Mouse (Mus musculus): ENCODE results near the gene Krt5. TPM values are rescaled to one million over a fixed set of nuclear protein-coding genes. Genes with fewer than 3 reads are reported as not detected.

The Krt5 gene
- polyA plus RNA-seq, 1 experiment = 0.02 TPM

- no peak for TF ChIP-seq USF1 (IDR thresholded peaks at IDR 0.05; ENCODE audit: low read depth)
- Histone ChIP-seq H3K79me2 (ENCODE audit: control insufficient read depth, insufficient read depth) (no peaks in the 10 kb centered on the region), H3K36me3 (ENCODE audit: control insufficient read depth, insufficient read depth) (no peaks in the 10 kb centered on the region), H3K4me3 (ENCODE audit: insufficient read depth, poor library complexity, severe bottlenecking) (no peak within 1 kb of the TSS), H3K27me3 (ENCODE audit: control insufficient read depth, insufficient read depth, insufficient read length) (no peaks in the 10 kb centered on the region), H3ac (ENCODE audit: control insufficient read depth, insufficient read length, low read depth) (no peak within 1 kb of the TSS), H3K79me3 (ENCODE audit: low read depth) (no peaks in the 10 kb centered on the region)
Observed at GRCm38 (mm10) chr15:101680187-101680586, 32.5 kb downstream of the Krt5 start, which contains the start of gene Krt6b. Gene Krt6b, minus strand, starts transcription at chr15:101680287.

- Histone ChIP-seq H3K79me3 (ENCODE audit: low read depth) (no peaks in the 10 kb centered on the region), H3K4me3 (ENCODE audit: insufficient read depth, poor library complexity, severe bottlenecking) (no peak overlapping the region), H3K36me3 (ENCODE audit: control insufficient read depth, insufficient read depth) (no peaks in the 10 kb centered on the region), H3K79me2 (ENCODE audit: control insufficient read depth, insufficient read depth) (no peaks in the 10 kb centered on the region), H3K27me3 (ENCODE audit: control insufficient read depth, insufficient read depth, insufficient read length) (no peaks in the 10 kb centered on the region), H3ac (ENCODE audit: control insufficient read depth, insufficient read length, low read depth) (no peak overlapping the region)
- TF ChIP-seq USF1 (IDR thresholded peaks at IDR 0.05; ENCODE audit: low read depth) = no peak
Observed at GRCm38 (mm10) chr15:101675978-101676377, 36.7 kb downstream of the Krt5 start.

Small RNA genes lying within 50 kb of the gene (microRNA-seq; reads per million reads assigned to microRNA genes)
- gene Gm44323 (ENCODE audit: borderline microRNAs expressed) (not detected), gene Gm44342 (ENCODE audit: borderline microRNAs expressed) (not detected), gene Gm44383 (ENCODE audit: borderline microRNAs expressed) (not detected)

Other genes with a start within 250 kb of the Krt5 start
- gene Krt81, start 249.1 kb downstream of the Krt5 start, polyA plus RNA-seq (2012; fragmentation: generic; extraction: Trizol) = not detected
- gene Krt86, start 239.4 kb downstream of the Krt5 start, polyA plus RNA-seq (2012; fragmentation: generic; extraction: Trizol) = not detected
- not detected for gene Krt83, start 221.4 kb downstream of the Krt5 start, polyA plus RNA-seq (2012; fragmentation: generic; extraction: Trizol)
- gene Gm49425, start 195.6 kb downstream of the Krt5 start, polyA plus RNA-seq (2012; fragmentation: generic; extraction: Trizol) = not detected
- not detected for gene Krt84, start 180.1 kb downstream of the Krt5 start, polyA plus RNA-seq (2012; fragmentation: generic; extraction: Trizol)
- gene Krt82, start 162.2 kb downstream of the Krt5 start, polyA plus RNA-seq (2012; fragmentation: generic; extraction: Trizol) = not detected
- not detected for gene Krt90, start 149.9 kb downstream of the Krt5 start, polyA plus RNA-seq (2012; fragmentation: generic; extraction: Trizol)
- not detected for gene Krt75, start 139.0 kb downstream of the Krt5 start, polyA plus RNA-seq (2012; fragmentation: generic; extraction: Trizol)
- not detected for gene Gm5414, start 84.7 kb downstream of the Krt5 start, polyA plus RNA-seq (2012; fragmentation: generic; extraction: Trizol)
- not detected for gene Gm5478, start 65.5 kb downstream of the Krt5 start, polyA plus RNA-seq (2012; fragmentation: generic; extraction: Trizol)
- gene Krt6b, start 32.6 kb downstream of the Krt5 start, polyA plus RNA-seq (2012; fragmentation: generic; extraction: Trizol) = not detected
- not detected for gene Krt6a, start 18.6 kb downstream of the Krt5 start, polyA plus RNA-seq (2012; fragmentation: generic; extraction: Trizol)
- not detected for gene Krt71, start 30.2 kb upstream of the Krt5 start, polyA plus RNA-seq (2012; fragmentation: generic; extraction: Trizol)
- gene Krt72, start 73.6 kb upstream of the Krt5 start, polyA plus RNA-seq (2012; fragmentation: generic; extraction: Trizol) = not detected
- gene Krt73, start 89.4 kb upstream of the Krt5 start, polyA plus RNA-seq (2012; fragmentation: generic; extraction: Trizol) = not detected
- not detected for gene Krt2, start 105.3 kb upstream of the Krt5 start, polyA plus RNA-seq (2012; fragmentation: generic; extraction: Trizol)
- gene Krt1, start 137.9 kb upstream of the Krt5 start, polyA plus RNA-seq (2012; fragmentation: generic; extraction: Trizol) = not detected
- gene Krt77, start 156.8 kb upstream of the Krt5 start, polyA plus RNA-seq (2012; fragmentation: generic; extraction: Trizol) = not detected
- not detected for gene Krt76, start 180.0 kb upstream of the Krt5 start, polyA plus RNA-seq (2012; fragmentation: generic; extraction: Trizol)
- not detected for gene Krt4, start 211.8 kb upstream of the Krt5 start, polyA plus RNA-seq (2012; fragmentation: generic; extraction: Trizol)
- gene Krt79, start 227.4 kb upstream of the Krt5 start, polyA plus RNA-seq (2012; fragmentation: generic; extraction: Trizol) = 0.07 TPM
- not detected for gene Krt78, start 241.4 kb upstream of the Krt5 start, polyA plus RNA-seq (2012; fragmentation: generic; extraction: Trizol)

Data from C2C12 (cell line).